Mouse (Mus musculus) gastrocnemius, postnatal 10 days (tissue): ENCODE results near the gene Zp1. TPM values are rescaled to one million over a fixed set of nuclear protein-coding genes. Genes with fewer than 3 reads are reported as not detected.

Experiments
- DNase-seq: peaks from one replicate; pipeline ENCODE4 v3.0.0; 2021; ENCODE audit warnings: mixed read lengths
- total RNA-seq, 2 experiments: library from RNA; stranded (reverse); gene quantifications; 2 replicates each; pipeline ENCODE4 v1.2.3; 2021

Gene Zp1
- total RNA-seq, 2 experiments from 2014 or later, result 0.23 TPM; not detected in 1

- no peak for DNase-seq
Observed at GRCm38 (mm10) chr19:10924220-10924619, 3.8 kb upstream of the Zp1 start.

GRCm38 (mm10) chr19:10921058-10921457, 626 bp upstream of the Zp1 start:
- no peak for DNase-seq

GRCm38 (mm10) chr19:10918321-10918991, 2.0 kb downstream of the Zp1 start:
- no peak for DNase-seq

- no peak for DNase-seq
Observed at GRCm38 (mm10) chr19:10916506-10916905, 3.9 kb downstream of the Zp1 start.

- DNase-seq, result no peak
Observed at GRCm38 (mm10) chr19:10914870-10915269, 5.6 kb downstream of the Zp1 start.

GRCm38 (mm10) chr19:10914291-10914690, 6.1 kb downstream of the Zp1 start:
- no peak for DNase-seq

GRCm38 (mm10) chr19:10909087-10909721, 11.2 kb downstream of the Zp1 start:
- no peak for DNase-seq

- DNase-seq, result peak; percentile 47
Observed at GRCm38 (mm10) chr19:10907891-10908290, 12.5 kb downstream of the Zp1 start.

- no peak for DNase-seq
Observed at GRCm38 (mm10) chr19:10905728-10906000, 14.8 kb downstream of the Zp1 start.

GRCm38 (mm10) chr19:10904927-10905727, 15.3 kb downstream of the Zp1 start:
- peak; percentile 58 for DNase-seq

GRCm38 (mm10) chr19:10904512-10904911, 15.9 kb downstream of the Zp1 start:
- DNase-seq, result no peak

- no peak for DNase-seq
Observed at GRCm38 (mm10) chr19:10901046-10901445, 19.4 kb downstream of the Zp1 start.

- peak; percentile 62 for DNase-seq
Observed at GRCm38 (mm10) chr19:10900315-10900714, 20.1 kb downstream of the Zp1 start.

GRCm38 (mm10) chr19:10897491-10897890, 22.9 kb downstream of the Zp1 start:
- no peak for DNase-seq

- no peak for DNase-seq
Observed at GRCm38 (mm10) chr19:10896849-10897248, 23.6 kb downstream of the Zp1 start.

GRCm38 (mm10) chr19:10895708-10896107, 24.7 kb downstream of the Zp1 start:
- peak; percentile 23 for DNase-seq

- peak; percentile 97 for DNase-seq
Observed at GRCm38 (mm10) chr19:10895016-10895528, 25.4 kb downstream of the Zp1 start, which contains the start of gene Prpf19. Gene Prpf19 (plus strand): TSS chr19:10895231.

- no peak for DNase-seq
Observed at GRCm38 (mm10) chr19:10892201-10892600, 28.2 kb downstream of the Zp1 start.

- peak; percentile 93 for DNase-seq
Observed at GRCm38 (mm10) chr19:10881426-10882154, 38.8 kb downstream of the Zp1 start, which contains the start of gene Tmem109. Gene Tmem109 (minus strand): TSS chr19:10882001.

GRCm38 (mm10) chr19:10880975-10881425, 39.4 kb downstream of the Zp1 start:
- no peak for DNase-seq

- peak; percentile 47 for DNase-seq
Observed at GRCm38 (mm10) chr19:10880085-10880974, 40.1 kb downstream of the Zp1 start.
